Mouse (Mus musculus): Measurements from ENCODE around the gene Cradd. TPM values are rescaled to one million over a fixed set of nuclear protein-coding genes. Genes with fewer than 3 reads are reported as not detected.
A peak's percentile ranks its signal among the peaks of the same experiment; 100 is the strongest.

The Cradd gene
- polyA plus RNA-seq, 2 experiments, result 3.2 to 3.6 TPM

GRCm38 (mm10) chr10:95251674-95252073, 72.3 kb downstream of the Cradd start:
- Histone ChIP-seq H3K9me3 (ENCODE audit: control insufficient read depth, low read length) (no peaks in the 10 kb centered on the region), H3K36me3 (replicated peaks; ENCODE audit: control insufficient read depth, insufficient read depth, low read depth) (no peaks in the 10 kb centered on the region), H3K4me1 (replicated peaks; ENCODE audit: control insufficient read depth in 2 of 2, insufficient read depth in 2 of 2, low read length in 1 of 2) (peaks cover 0 to 5% of the 10 kb centered on the region in 2 experiments; a peak in 1 of 4 replicates), H3K27me3 (ENCODE audit: control insufficient read depth, insufficient read depth, low read length) (no peaks in the 10 kb centered on the region), H3K4me2 (ENCODE audit: low read depth) (no peak overlapping the region), H3K9ac (replicated peaks) (no peak overlapping the region), H3K4me3 (ENCODE audit: insufficient read depth in 1 of 2, low read depth in 2 of 2, low read length in 2 of 2) (no peak overlapping the region), H3K27ac (no peak overlapping the region)
- DNase-seq (ENCODE audit: low read depth in 3 of 3, low spot score in 3 of 3) (no peak), ATAC-seq (ENCODE audit: insufficient read depth) (no peak)
- 62% methylated on average over 16 of the region's 16 CpGs for WGBS (ENCODE audit: insufficient replicate concordance)
- TF ChIP-seq EP300 (IDR thresholded peaks at IDR 0.05; ENCODE audit: low read depth), result no peak
- no peak for TF ChIP-seq CTCF (IDR thresholded peaks at IDR 0.05; ENCODE audit: low read depth)

GRCm38 (mm10) chr10:95248362-95248761, 75.6 kb downstream of the Cradd start:
- Histone ChIP-seq H3K4me2 (ENCODE audit: low read depth) (no peak overlapping the region), H3K36me3 (replicated peaks; ENCODE audit: control insufficient read depth, insufficient read depth, low read depth) (no peaks in the 10 kb centered on the region), H3K9ac (replicated peaks) (no peak overlapping the region), H3K4me3 (ENCODE audit: insufficient read depth in 1 of 2, low read depth in 2 of 2, low read length in 2 of 2) (no peak overlapping the region), H3K27me3 (ENCODE audit: control insufficient read depth, insufficient read depth, low read length) (no peaks in the 10 kb centered on the region), H3K9me3 (ENCODE audit: control insufficient read depth, low read length) (no peaks in the 10 kb centered on the region), H3K4me1 (replicated peaks; ENCODE audit: control insufficient read depth in 2 of 2, insufficient read depth in 2 of 2, low read length in 1 of 2) (peaks cover 0 to 1% of the 10 kb centered on the region in 2 experiments; a peak in 1 of 4 replicates), H3K27ac (no peak overlapping the region)
- DNase-seq (ENCODE audit: low read depth in 3 of 3, low spot score in 3 of 3) (no peak), ATAC-seq (ENCODE audit: insufficient read depth) (peak; percentile 47; the same call in 1 of the 2 replicates)
- TF ChIP-seq CTCF (IDR thresholded peaks at IDR 0.05; ENCODE audit: low read depth) (no peak), EP300 (IDR thresholded peaks at IDR 0.05; ENCODE audit: low read depth) (no peak)
- 37% methylated on average over 6 of the region's 6 CpGs for WGBS (ENCODE audit: insufficient replicate concordance)

GRCm38 (mm10) chr10:95246696-95247095, 77.2 kb downstream of the Cradd start:
- ATAC-seq (ENCODE audit: insufficient read depth), result no peak
- no peak for DNase-seq (ENCODE audit: low read depth in 3 of 3, low spot score in 3 of 3)
- H3K4me2 ChIP-seq (ENCODE audit: low read depth), result no peak overlapping the region
- H3K9me3 ChIP-seq (ENCODE audit: control insufficient read depth, low read length), result no peaks in the 10 kb centered on the region
- no peaks in the 10 kb centered on the region for H3K36me3 ChIP-seq (replicated peaks; ENCODE audit: control insufficient read depth, insufficient read depth, low read depth)
- no peaks in the 10 kb centered on the region for H3K27me3 ChIP-seq (ENCODE audit: control insufficient read depth, insufficient read depth, low read length)
- WGBS (ENCODE audit: insufficient replicate concordance), result 74% methylated on average over 2 of the region's 2 CpGs
- H3K9ac ChIP-seq (replicated peaks), result no peak overlapping the region
- no peak overlapping the region for H3K27ac ChIP-seq
- no peak for TF ChIP-seq CTCF (IDR thresholded peaks at IDR 0.05; ENCODE audit: low read depth)
- no peak for TF ChIP-seq EP300 (IDR thresholded peaks at IDR 0.05; ENCODE audit: low read depth)
- no peak overlapping the region for H3K4me3 ChIP-seq (ENCODE audit: insufficient read depth in 1 of 2, low read depth in 2 of 2, low read length in 2 of 2)
- H3K4me1 ChIP-seq (replicated peaks; ENCODE audit: control insufficient read depth in 2 of 2, insufficient read depth in 2 of 2, low read length in 1 of 2), result peaks cover 0 to 1% of the 10 kb centered on the region in 2 experiments; a peak in 1 of 4 replicates

- DNase-seq (ENCODE audit: low read depth in 3 of 3, low spot score in 3 of 3) (no peak), ATAC-seq (ENCODE audit: insufficient read depth) (no peak)
- H3K4me3 ChIP-seq (ENCODE audit: insufficient read depth in 1 of 2, low read depth in 2 of 2, low read length in 2 of 2), result no peak overlapping the region
- no peaks in the 10 kb centered on the region for H3K27me3 ChIP-seq (ENCODE audit: control insufficient read depth, insufficient read depth, low read length)
- TF ChIP-seq EP300 (IDR thresholded peaks at IDR 0.05; ENCODE audit: low read depth), result no peak
- 0 out of 2 replicates have a peak, but pooled peaks have one; percentile 15 for TF ChIP-seq CTCF (IDR thresholded peaks at IDR 0.05; ENCODE audit: low read depth)
- WGBS (ENCODE audit: insufficient replicate concordance), result 43% methylated on average over 2 of the region's 2 CpGs
- no peak overlapping the region for H3K9ac ChIP-seq (replicated peaks)
- H3K27ac ChIP-seq, result no peak overlapping the region
- no peaks in the 10 kb centered on the region for H3K9me3 ChIP-seq (ENCODE audit: control insufficient read depth, low read length)
- no peak overlapping the region for H3K4me2 ChIP-seq (ENCODE audit: low read depth)
- peaks cover 0 to 1% of the 10 kb centered on the region in 2 experiments; a peak in 1 of 4 replicates for H3K4me1 ChIP-seq (replicated peaks; ENCODE audit: control insufficient read depth in 2 of 2, insufficient read depth in 2 of 2, low read length in 1 of 2)
- H3K36me3 ChIP-seq (replicated peaks; ENCODE audit: control insufficient read depth, insufficient read depth, low read depth), result no peaks in the 10 kb centered on the region
Observed at GRCm38 (mm10) chr10:95245680-95245982, 78.3 kb downstream of the Cradd start.

GRCm38 (mm10) chr10:95244961-95245679, 78.8 kb downstream of the Cradd start:
- no peak for TF ChIP-seq EP300 (IDR thresholded peaks at IDR 0.05; ENCODE audit: low read depth)
- no peak for TF ChIP-seq CTCF (IDR thresholded peaks at IDR 0.05; ENCODE audit: low read depth)
- H3K27ac ChIP-seq, result no peak overlapping the region
- peaks cover 0 to 1% of the 10 kb centered on the region in 2 experiments; a peak in 1 of 4 replicates for H3K4me1 ChIP-seq (replicated peaks; ENCODE audit: control insufficient read depth in 2 of 2, insufficient read depth in 2 of 2, low read length in 1 of 2)
- WGBS (ENCODE audit: insufficient replicate concordance), result 51% methylated on average over 23 of the region's 23 CpGs
- H3K9ac ChIP-seq (replicated peaks), result no peak overlapping the region
- ATAC-seq (ENCODE audit: insufficient read depth) (no peak), DNase-seq (ENCODE audit: low read depth in 3 of 3, low spot score in 3 of 3) (no peak)
- H3K4me2 ChIP-seq (ENCODE audit: low read depth), result no peak overlapping the region
- H3K36me3 ChIP-seq (replicated peaks; ENCODE audit: control insufficient read depth, insufficient read depth, low read depth), result no peaks in the 10 kb centered on the region
- H3K9me3 ChIP-seq (ENCODE audit: control insufficient read depth, low read length), result no peaks in the 10 kb centered on the region
- no peaks in the 10 kb centered on the region for H3K27me3 ChIP-seq (ENCODE audit: control insufficient read depth, insufficient read depth, low read length)
- no peak overlapping the region for H3K4me3 ChIP-seq (ENCODE audit: insufficient read depth in 1 of 2, low read depth in 2 of 2, low read length in 2 of 2)
